Comparison of ENCODE assay signal across 8 mouse cellular contexts in the genomic region with DNA sequence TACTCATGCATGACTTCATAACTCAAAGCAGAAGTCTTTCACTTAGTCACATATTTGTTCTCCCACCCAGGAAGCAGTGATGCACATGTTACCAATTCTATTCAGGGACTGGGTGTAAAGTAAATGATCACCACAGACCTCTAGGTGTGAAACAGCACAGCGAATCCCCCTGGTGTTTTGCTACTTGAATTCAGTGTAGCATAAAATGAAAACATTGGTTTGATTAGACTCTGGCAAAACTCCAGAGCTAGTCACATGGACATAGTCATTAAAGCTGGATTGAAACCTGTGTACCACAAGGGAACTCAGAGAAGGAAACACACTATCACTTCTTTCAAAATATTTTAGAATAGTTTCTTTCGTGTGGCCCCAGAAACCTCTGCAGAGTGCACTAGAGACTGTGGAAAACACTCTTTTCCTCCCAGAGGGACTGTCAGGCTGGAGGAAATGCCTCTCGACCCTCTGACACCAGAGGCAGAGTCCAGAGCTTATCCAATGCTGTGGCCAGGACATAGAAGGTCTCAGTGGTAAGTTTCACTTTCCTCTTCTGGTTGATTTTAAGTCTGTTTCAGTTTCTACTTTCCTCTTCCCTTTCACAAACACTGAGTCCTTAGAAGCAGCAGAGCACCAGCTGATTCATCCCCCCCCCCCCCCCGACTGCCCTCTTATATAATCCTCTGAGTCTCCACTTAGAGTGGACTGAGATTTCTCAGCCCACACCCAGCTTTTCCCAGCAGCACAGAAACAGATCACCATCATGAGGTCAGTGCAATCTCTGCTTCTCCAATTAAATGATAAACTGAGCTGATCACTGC. TPM values are rescaled to one million over a fixed set of nuclear protein-coding genes. Genes with fewer than 3 reads are reported as not detected.
DNase-seq lines count a peak whose midpoint lies in the region; ATAC-seq and TF ChIP-seq lines count a peak whose summit lies in the region.
"Not testable (repeated sequence)": the region's sequence is repeated elsewhere in the genome, so short reads cannot be mapped to it uniquely, and the experiment has no call there.

Gene Ifit3b (plus strand): TSS at position 734 of the 815 bp plus-strand sequence.

- H3K9ac ChIP-seq in forebrain, embryonic 16.5 days (replicated peaks; ENCODE audit: low read depth, low read length); liver, embryonic 12.5 days; midbrain, embryonic 14.5 days (replicated peaks; ENCODE audit: low read length): not testable (repeated sequence)

- TF ChIP-seq CTCF in bone marrow macrophage, adult 2 months (IDR thresholded peaks at IDR 0.05; ENCODE audit: low read depth, low read length): not testable (repeated sequence)

- not testable (repeated sequence) for TF ChIP-seq POLR2A in bone marrow macrophage, adult 2 months (IDR thresholded peaks at IDR 0.05; ENCODE audit: borderline replicate concordance, low read depth, low read length)

- H3K4me1 ChIP-seq in bone marrow macrophage, adult 2 months (ENCODE audit: control insufficient read depth, insufficient read depth, low read length); forebrain, embryonic 16.5 days (replicated peaks; ENCODE audit: control insufficient read depth, insufficient read depth, low read length); liver, embryonic 12.5 days; midbrain, embryonic 14.5 days (ENCODE audit: control insufficient read depth, insufficient read depth, low read length): not testable (repeated sequence)

- peak within 1 kb of the TSS; percentile 20; the same call in 1 of the 2 replicates for H3K4me3 ChIP-seq in bone marrow macrophage, adult 2 months (ENCODE audit: insufficient read depth, low read length)
- not testable (repeated sequence) for H3K4me3 ChIP-seq in forebrain, embryonic 16.5 days (replicated peaks; ENCODE audit: low read length); liver, embryonic 12.5 days; midbrain, embryonic 14.5 days (replicated peaks; ENCODE audit: low read depth, low read length)

- H3K27me3 ChIP-seq in forebrain, embryonic 16.5 days (replicated peaks; ENCODE audit: control insufficient read depth, insufficient read depth, low read length); liver, embryonic 12.5 days (replicated peaks); midbrain, embryonic 14.5 days (ENCODE audit: control insufficient read depth, insufficient read depth, low read length): not testable (repeated sequence)

- H3K9me3 ChIP-seq in forebrain, embryonic 16.5 days (ENCODE audit: control insufficient read depth, low read length); liver, embryonic 12.5 days (replicated peaks); midbrain, embryonic 14.5 days (ENCODE audit: control insufficient read depth, low read length): not testable (repeated sequence)

- WGBS in forebrain, embryonic 16.5 days: 41% methylated on average over 4 of the region's 4 CpGs
- 31% methylated on average over 4 of the region's 4 CpGs for WGBS in liver, embryonic 12.5 days (ENCODE audit: insufficient replicate concordance)
- 67% methylated on average over 4 of the region's 4 CpGs for WGBS in midbrain, embryonic 14.5 days

- H3K4me2 ChIP-seq in forebrain, embryonic 16.5 days (ENCODE audit: low read length); liver, embryonic 12.5 days; midbrain, embryonic 14.5 days (ENCODE audit: low read length): not testable (repeated sequence)

- peak; percentile 62 for DNase-seq in CD4-positive helper T cell, adult 2 months (ENCODE audit: low read depth, low spot score)
- peak; percentile 27 to 28 for DNase-seq in heart, postnatal 14 days
- DNase-seq in kidney, adult 8-10 months: peak; percentile 60 to 74
- DNase-seq in midbrain, embryonic 14.5 days: peak; percentile 34
- DNase-seq in skeletal muscle tissue, adult 2 months (ENCODE audit: low read depth, low spot score): peak; percentile 81

- peak within 1 kb of the TSS; percentile 54 for H3K27ac ChIP-seq in bone marrow macrophage, adult 2 months (ENCODE audit: insufficient read depth, low read depth, low read length)
- not testable (repeated sequence) for H3K27ac ChIP-seq in forebrain, embryonic 16.5 days (ENCODE audit: low read length); liver, embryonic 12.5 days; midbrain, embryonic 14.5 days (replicated peaks; ENCODE audit: low read depth, low read length)

- H3K36me3 ChIP-seq in forebrain, embryonic 16.5 days (ENCODE audit: control insufficient read depth, insufficient read depth); liver, embryonic 12.5 days; midbrain, embryonic 14.5 days (ENCODE audit: control insufficient read depth, insufficient read depth, low read length): not testable (repeated sequence)

- intact Hi-C loops in heart, postnatal 14 days (cut with DNase I): loop anchor here (2.0 kb wide), 1 partner anchor 19 kb away; no protein-coding TSS in a partner anchor

- ATAC-seq in forebrain, embryonic 16.5 days: peak; percentile 62
- ATAC-seq in liver, embryonic 12.5 days: peak; percentile 60; the same call in 1 of the 2 replicates
- peak; percentile 21; the same call in 1 of the 2 replicates for ATAC-seq in midbrain, embryonic 14.5 days (ENCODE audit: low FRiP score, low TSS enrichment)

RNA-seq across cellular contexts. Expression of gene Ifit3b, which starts in this region (rescaled TPM):
- 21.1 and 25.0 TPM in 2 replicates for polyA plus RNA-seq in bone marrow macrophage, adult 2 months (2012; ENCODE audit: insufficient read depth, insufficient read length, missing spikeins)
- 0.30 TPM in 1 of 2 replicates, not detected in the other for polyA plus RNA-seq in forebrain, embryonic 16.5 days (2015; fragmentation: Nextera tagmentation; extraction: Ambion mirVana)
- total RNA-seq in heart, postnatal 14 days (2021): under 1 TPM; 0.50 to 0.56 TPM
- 0.14 TPM in 1 of 2 replicates, not detected in the other for polyA plus RNA-seq in liver, embryonic 12.5 days (2016; fragmentation: Nextera tagmentation; extraction: Ambion mirVana)
- polyA plus RNA-seq in midbrain, embryonic 14.5 days (2014; fragmentation: Nextera tagmentation; extraction: Ambion mirVana): 1.2 TPM in 1 of 2 replicates, not detected in the other

Comparison
In these comparisons a context has a peak if more than half of its experiments do, and no peak if none do; other contexts are left out.
1. RNA of gene Ifit3b (polyA plus RNA-seq): 21.1 to 25.0 TPM in bone marrow macrophage, adult 2 months; 1.2 TPM in midbrain, embryonic 14.5 days, 0.30 TPM in forebrain, embryonic 16.5 days and 0.14 TPM in liver, embryonic 12.5 days; every median in the first group is over 10 times any median in the second.
2. Peak in ATAC-seq in forebrain, embryonic 16.5 days; RNA of the gene not detected or under 1 TPM.
3. Peak in DNase-seq in heart, postnatal 14 days; RNA of the gene not detected or under 1 TPM.
4. Peak in ATAC-seq in liver, embryonic 12.5 days; RNA of the gene not detected or under 1 TPM.
5. DNase-seq: peak in every context shown above with its lines; median percentile 81 in skeletal muscle tissue, adult 2 months; 67 in kidney, adult 8-10 months; 62 in CD4-positive helper T cell, adult 2 months; 34 in midbrain, embryonic 14.5 days; 28 in heart, postnatal 14 days.
6. Peak in every context shown above with its lines, with median percentiles within 50 percentile points of each other: ATAC-seq.